Mouse (Mus musculus) kidney, adult 8-10 months (tissue): ENCODE data around the gene Dbndd1.
"Not testable (repeated sequence)": the region's sequence is repeated elsewhere in the genome, so short reads cannot be mapped to it uniquely, and the experiment has no call there.

Experiments used
- DNase-seq, 2 experiments: peaks; one replicate each; pipeline ENCODE4 v3.0.0; 2022

The Dbndd1 gene

GRCm38 (mm10) chr8:123491280-123492075, 23.8 kb downstream of the Dbndd1 start:
- no peak for DNase-seq

GRCm38 (mm10) chr8:123482627-123483026, 32.6 kb downstream of the Dbndd1 start:
- no peak for DNase-seq

GRCm38 (mm10) chr8:123478456-123479218, 36.6 kb downstream of the Dbndd1 start:
- no peak for DNase-seq

- DNase-seq: peak; percentile 89 to 92
Measured at GRCm38 (mm10) chr8:123477737-123478258, 37.5 kb downstream of the Dbndd1 start, which contains the start of gene Afg3l1. TSS of gene Afg3l1 (plus strand) at chr8:123477903.

- no peak for DNase-seq
Measured at GRCm38 (mm10) chr8:123476911-123477736, 38.1 kb downstream of the Dbndd1 start.

- not testable (repeated sequence) for DNase-seq
Measured at GRCm38 (mm10) chr8:123474549-123474948, 40.7 kb downstream of the Dbndd1 start.

- DNase-seq: not testable (repeated sequence)
Measured at GRCm38 (mm10) chr8:123472991-123473390, 42.3 kb downstream of the Dbndd1 start.

GRCm38 (mm10) chr8:123467476-123467875, 47.8 kb downstream of the Dbndd1 start:
- DNase-seq: no peak

GRCm38 (mm10) chr8:123463651-123464050, 51.6 kb downstream of the Dbndd1 start:
- DNase-seq: no peak
